Mouse (Mus musculus) stomach, postnatal 0 days (tissue): Measurements from ENCODE around the gene Slc32a1.

ENCODE experiments used
- CTCF ChIP-seq: IDR thresholded peaks from 2 replicates; pipeline ENCODE4 v1.5.1; 2016; ENCODE audit warnings: antibody characterized with exemption, low read depth, mild to moderate bottlenecking, moderate library complexity
- EP300 ChIP-seq: optimal IDR thresholded peaks from 2 replicates; pipeline ENCODE3; 2016; ENCODE audit warnings: antibody characterized with exemption

- TF ChIP-seq CTCF (no peak), EP300 (no peak)
Observed at GRCm38 (mm10) chr2:158625231-158625630, 14.7 kb downstream of the Slc32a1 start.
